Mouse (Mus musculus) heart, adult 8-10 months (tissue): ENCODE results near the gene Dhrs1. TPM values are rescaled to one million over a fixed set of nuclear protein-coding genes. Genes with fewer than 3 reads are reported as not detected.

ENCODE experiments used
- DNase-seq: peaks from one replicate; pipeline ENCODE4 v3.0.0; 2022; ENCODE audit warnings: low spot score
- total RNA-seq, 4 experiments: library from RNA; stranded (reverse); gene quantifications; 2 replicates each; pipeline ENCODE4 v1.2.4; 2022

The Dhrs1 gene
- total RNA-seq = 10 to 100 TPM; 38.3 to 46.8 (median 43.2) TPM

GRCm38 (mm10) chr14:55745180-55745860, at the start of gene Dhrs1, which contains the start of gene Nop9:
Gene Dhrs1, minus strand, starts transcription at chr14:55745690.
Gene Nop9, plus strand, starts transcription at chr14:55745693.
- DNase-seq = peak; percentile 87

DNA sequence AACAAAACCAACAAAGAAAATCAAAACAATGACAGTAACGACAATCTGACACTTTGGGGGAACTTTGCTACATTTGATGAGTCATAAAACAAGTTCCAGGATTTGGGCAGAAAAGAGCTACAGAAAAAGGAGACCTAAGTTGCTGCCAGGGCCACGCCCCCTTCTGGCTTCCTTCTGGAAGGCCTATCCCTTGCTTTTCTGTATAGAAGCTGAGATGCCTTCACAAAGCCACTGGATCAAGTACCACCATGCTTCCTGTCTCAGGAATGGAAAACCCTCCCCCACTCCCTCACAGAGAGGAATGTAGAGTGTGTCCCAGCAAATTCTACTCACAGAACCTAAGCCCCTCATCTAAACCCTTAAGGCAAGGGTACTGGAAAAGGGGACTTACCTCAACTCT, 48.5 kb upstream of the Dhrs1 start:
- no peak for DNase-seq

- no peak for DNase-seq
These were observed 48.0 kb upstream of the Dhrs1 start for GRCm38 (mm10) chr14:55793461-55793860.

- DNase-seq = peak; percentile 74
These were observed 43.0 kb upstream of the Dhrs1 start, which contains the start of gene Ripk3 for GRCm38 (mm10) chr14:55788256-55789050. Gene Ripk3, minus strand, starts transcription at chr14:55788865.

DNA sequence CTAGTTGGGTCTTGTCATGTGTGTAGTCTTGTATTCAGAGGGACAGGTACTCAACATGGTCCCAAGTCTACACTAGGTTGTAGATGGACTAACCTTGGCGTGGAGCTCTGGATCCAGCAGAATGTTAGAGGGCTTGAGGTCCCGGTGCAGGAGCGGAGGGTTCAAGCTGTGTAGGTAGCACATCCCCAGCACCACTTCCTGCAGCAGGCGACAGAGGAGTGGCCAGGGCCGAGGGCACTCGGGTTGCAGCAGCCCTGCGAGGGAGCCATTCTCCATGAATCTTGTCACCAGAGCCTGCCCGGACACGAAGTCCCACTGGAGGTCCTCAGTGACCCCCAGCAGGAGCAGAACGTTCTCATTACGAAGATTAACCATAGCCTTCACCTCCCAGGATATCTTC, 42.2 kb upstream of the Dhrs1 start:
- no peak for DNase-seq

GRCm38 (mm10) chr14:55785195-55785594, 39.7 kb upstream of the Dhrs1 start:
- no peak for DNase-seq

GRCm38 (mm10) chr14:55783958-55784235, 38.4 kb upstream of the Dhrs1 start, which contains the start of gene Adcy4:
Gene Adcy4, minus strand, starts transcription at chr14:55784095.
- peak; percentile 43 for DNase-seq

DNA sequence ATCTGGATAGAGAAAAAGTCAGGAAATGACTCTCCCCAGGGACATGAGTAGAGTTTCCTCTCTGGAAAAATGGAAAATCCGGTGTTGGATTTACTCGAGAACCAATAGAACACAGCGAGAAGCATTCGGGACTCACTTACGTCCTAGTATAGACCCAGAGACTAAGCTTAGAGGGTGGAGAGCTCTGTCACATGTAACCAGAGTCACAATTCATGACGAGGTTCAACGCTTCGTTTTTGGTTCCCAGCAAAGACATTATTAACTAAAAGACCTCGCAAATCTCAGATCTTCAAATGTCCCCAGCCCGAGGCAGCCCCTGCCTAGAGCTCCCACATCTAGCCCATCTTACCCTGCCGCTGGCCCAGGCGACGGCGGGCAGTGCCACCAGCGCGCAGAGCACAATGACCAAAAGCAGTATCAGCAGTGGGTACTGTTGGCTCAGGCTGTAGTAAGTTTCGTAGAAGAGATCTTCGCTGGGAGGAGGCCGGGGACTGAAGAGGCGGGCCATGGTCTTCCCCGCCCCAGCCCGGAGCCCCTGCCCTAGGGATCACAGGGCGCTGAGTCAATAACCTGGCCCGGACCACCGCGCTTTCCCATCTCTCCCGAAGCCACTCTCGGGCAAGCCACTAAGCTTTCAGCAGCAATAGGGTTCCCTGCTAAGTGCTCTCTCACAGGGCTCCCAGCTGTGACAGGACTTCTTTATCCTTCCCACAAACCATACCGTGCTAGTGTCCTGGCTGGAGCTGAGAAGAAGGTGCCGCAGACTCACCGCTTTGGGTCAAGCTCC, 37.9 kb upstream of the Dhrs1 start:
- peak; percentile 93 for DNase-seq

GRCm38 (mm10) chr14:55782361-55782960, 37.0 kb upstream of the Dhrs1 start:
- peak; percentile 0 for DNase-seq

DNA sequence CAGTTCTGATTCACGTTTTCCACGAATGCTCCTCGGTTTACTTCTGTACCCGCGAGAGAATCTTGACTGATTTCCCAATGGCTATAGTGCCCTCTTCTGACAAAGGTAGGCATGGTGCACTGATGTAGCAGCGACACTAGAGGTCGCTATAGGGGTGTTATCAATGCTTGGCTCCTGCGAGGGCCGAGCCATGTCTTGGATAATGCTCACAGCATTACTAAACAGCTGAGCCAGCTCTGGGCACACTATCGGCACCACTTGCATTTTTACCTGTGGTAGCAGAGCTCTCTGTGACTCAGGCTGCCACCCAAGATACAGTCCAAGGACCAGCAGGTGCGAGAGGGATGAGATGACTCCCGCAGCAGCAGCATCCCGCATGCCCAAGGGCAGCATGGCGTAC, 35.8 kb upstream of the Dhrs1 start:
- DNase-seq = peak; percentile 73

GRCm38 (mm10) chr14:55780736-55781135, 35.2 kb upstream of the Dhrs1 start:
- no peak for DNase-seq

GRCm38 (mm10) chr14:55779656-55780055, 34.2 kb upstream of the Dhrs1 start:
- no peak for DNase-seq

GRCm38 (mm10) chr14:55778686-55779085, 33.2 kb upstream of the Dhrs1 start:
- DNase-seq = no peak

DNA sequence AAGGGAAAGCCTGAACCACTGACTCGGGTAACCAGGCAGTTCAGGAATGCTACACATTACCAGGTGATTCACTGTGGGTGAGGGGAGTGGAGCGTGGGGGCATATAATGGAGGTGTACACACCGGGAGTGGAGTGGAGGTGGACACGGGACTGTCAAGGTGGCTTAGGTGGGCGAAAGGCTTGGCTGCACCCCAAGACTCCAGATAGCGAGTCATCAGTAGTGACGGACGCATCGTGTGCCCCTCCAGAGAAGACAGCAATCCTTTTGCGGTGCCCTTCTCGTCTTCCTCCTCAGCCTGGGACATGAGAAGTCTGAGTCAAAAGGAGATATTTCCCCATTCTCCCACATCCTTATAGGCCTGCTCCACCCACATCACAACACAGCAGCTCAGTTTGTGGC, 32.3 kb upstream of the Dhrs1 start:
- no peak for DNase-seq

- no peak for DNase-seq
These were observed 31.7 kb upstream of the Dhrs1 start for GRCm38 (mm10) chr14:55777176-55777575.

- DNase-seq = no peak
These were observed 31.2 kb upstream of the Dhrs1 start for GRCm38 (mm10) chr14:55776711-55777110.

DNA sequence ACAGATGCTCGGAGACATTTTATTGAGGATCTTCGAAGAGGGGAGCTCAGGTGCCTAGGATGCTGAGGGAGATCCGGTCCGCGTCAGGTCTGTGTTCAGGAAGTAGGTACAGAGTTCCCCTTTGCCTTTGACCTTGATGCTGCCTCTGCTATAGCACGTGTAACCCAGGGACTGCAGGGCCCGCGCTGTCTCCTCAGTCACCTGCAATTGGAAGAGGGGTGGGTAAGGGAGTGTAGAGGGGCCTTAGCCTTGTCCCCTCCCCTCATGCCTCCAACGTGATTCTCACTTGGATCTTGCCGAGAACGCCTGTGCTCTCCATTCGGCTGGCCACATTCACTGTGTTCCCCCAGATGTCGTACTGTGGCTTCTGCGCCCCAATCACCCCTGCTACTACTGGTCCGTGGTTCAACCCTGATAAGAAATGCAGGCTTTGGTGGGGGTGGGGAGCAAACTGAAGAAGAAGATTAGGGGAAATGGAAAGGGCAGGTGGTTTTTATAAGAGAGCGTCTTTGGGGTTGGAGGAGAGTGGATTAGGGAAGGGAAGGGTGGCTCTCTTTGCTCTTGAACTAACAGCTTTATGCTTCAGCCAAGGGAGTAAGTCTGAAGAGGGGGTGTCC, 23.7 kb upstream of the Dhrs1 start:
- DNase-seq = no peak

- DNase-seq = no peak
These were observed 23.1 kb upstream of the Dhrs1 start for GRCm38 (mm10) chr14:55768555-55768954.

DNA sequence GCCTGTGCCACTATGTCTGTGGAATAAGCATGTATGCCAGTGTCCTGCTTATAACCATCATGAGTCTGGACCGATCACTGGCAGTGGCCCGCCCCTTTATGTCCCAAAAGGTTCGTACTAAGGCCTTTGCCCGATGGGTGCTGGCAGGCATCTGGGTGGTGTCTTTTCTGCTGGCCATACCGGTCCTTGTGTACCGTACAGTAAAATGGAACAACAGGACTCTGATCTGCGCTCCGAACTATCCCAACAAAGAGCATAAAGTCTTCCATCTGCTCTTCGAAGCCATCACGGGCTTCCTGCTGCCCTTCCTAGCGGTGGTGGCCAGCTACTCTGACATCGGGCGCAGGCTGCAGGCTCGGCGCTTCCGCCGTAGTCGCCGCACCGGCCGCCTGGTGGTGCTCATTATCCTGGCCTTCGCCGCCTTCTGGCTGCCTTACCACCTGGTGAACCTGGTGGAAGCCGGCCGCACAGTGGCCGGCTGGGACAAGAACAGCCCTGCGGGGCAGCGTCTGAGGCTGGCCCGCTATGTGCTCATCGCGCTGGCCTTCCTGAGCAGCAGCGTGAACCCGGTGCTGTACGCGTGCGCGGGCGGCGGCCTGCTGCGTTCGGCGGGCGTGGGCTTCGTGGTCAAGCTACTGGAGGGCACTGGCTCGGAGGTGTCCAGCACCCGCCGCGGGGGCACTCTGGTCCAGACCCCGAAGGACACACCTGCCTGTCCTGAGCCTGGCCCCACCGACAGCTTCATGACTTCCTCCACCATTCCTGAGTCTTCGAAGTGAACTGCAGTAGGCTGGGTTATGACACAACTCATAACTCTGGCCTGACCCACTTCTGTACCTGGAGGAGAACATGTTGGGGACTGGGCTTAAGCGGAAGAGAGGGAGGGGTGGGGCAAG, 22.3 kb upstream of the Dhrs1 start:
- no peak for DNase-seq

DNA sequence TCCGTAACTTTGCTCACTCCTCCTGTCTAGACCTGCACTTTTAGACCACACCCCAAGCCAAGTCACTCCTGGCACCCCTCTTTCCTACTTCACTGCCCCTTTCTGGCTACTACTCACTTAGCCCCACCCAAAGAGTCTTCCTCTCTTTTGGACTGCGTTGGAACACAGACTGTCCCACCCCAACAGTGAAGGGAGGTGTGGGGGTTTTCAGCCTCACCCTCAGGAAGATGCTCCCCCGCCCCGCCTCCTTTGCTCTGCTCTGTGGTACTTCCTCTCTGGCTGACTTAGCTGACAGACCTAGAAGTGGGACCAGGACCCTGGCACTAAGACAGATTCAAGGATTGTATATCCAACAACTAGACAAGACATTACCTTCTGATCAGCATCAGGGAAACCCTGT, 20.2 kb upstream of the Dhrs1 start, which contains the start of gene Ltb4r1:
Gene Ltb4r1, plus strand, starts transcription at position 267 of the 400 bp plus-strand sequence.
- DNase-seq = no peak
